Mouse (Mus musculus) heart, embryonic 15.5 days (tissue): ENCODE results near the gene Cttnbp2. TPM values are rescaled to one million over a fixed set of nuclear protein-coding genes. Genes with fewer than 3 reads are reported as not detected.

Source experiments
- ATAC-seq: fragments of 200-750 bp; cut with Nextera tagmentation; replicated peaks from 2 replicates; pipeline ENCODE4 v1.8.0; 2017; ENCODE audit warnings: low read depth, moderate TSS enrichment; ENCODE audit not compliant: insufficient number of reproducible peaks, insufficient read depth, low FRiP score
- H3K27ac ChIP-seq: fragments of 300-500 bp; sonication (generic); 2 replicates; pipeline ENCODE4 v1.5.1; 2015; ENCODE audit warnings: mild to moderate bottlenecking, inconsistent platforms
- H3K27me3 ChIP-seq: fragments of 300-500 bp; sonication (generic); 2 replicates; pipeline ENCODE4 v1.6.1; 2015; ENCODE audit warnings: inconsistent platforms
- H3K36me3 ChIP-seq: fragments of 300-500 bp; sonication (generic); 2 replicates; pipeline ENCODE4 v1.6.1; 2015; ENCODE audit warnings: mild to moderate bottlenecking, inconsistent platforms
- H3K4me1 ChIP-seq: fragments of 300-500 bp; sonication (generic); replicated peaks from 2 replicates; pipeline ENCODE4 v1.6.1; 2015; ENCODE audit warnings: inconsistent platforms
- H3K4me2 ChIP-seq: fragments of 300-500 bp; sonication (generic); 2 replicates; pipeline ENCODE4 v1.6.1; 2015; ENCODE audit warnings: inconsistent platforms, mild to moderate bottlenecking, moderate library complexity
- H3K4me3 ChIP-seq: fragments of 300-500 bp; sonication (generic); 2 replicates; pipeline ENCODE4 v1.5.1; 2015; ENCODE audit warnings: mild to moderate bottlenecking, inconsistent platforms
- H3K9ac ChIP-seq: fragments of 300-500 bp; sonication (generic); 2 replicates; pipeline ENCODE4 v1.6.1; 2015; ENCODE audit warnings: mild to moderate bottlenecking, inconsistent platforms
- H3K9me3 ChIP-seq: fragments of 300-500 bp; sonication (generic); replicated peaks from 2 replicates; pipeline ENCODE4 v1.6.1; 2016; ENCODE audit warnings: inconsistent platforms
- WGBS: fragments of 180-500 bp; shearing (Covaris S2); methylation state at CpG from one replicate; pipeline ENCODE4 v1.1.7; 2015; ENCODE audit warnings: mixed read lengths; 5-methylcytosine and 5-hydroxymethylcytosine counted together
- polyA plus RNA-seq: library from polyadenylated mRNA; unstranded; fragments of >200 nt; fragmentation: Nextera tagmentation; extraction: Ambion mirVana; gene quantifications from 2 replicates; pipeline ENCODE4 v1.2.1, GENCODE M21; 2015

The Cttnbp2 gene
- polyA plus RNA-seq, 1 experiment from 2014 or later: 6.0 TPM

DNA sequence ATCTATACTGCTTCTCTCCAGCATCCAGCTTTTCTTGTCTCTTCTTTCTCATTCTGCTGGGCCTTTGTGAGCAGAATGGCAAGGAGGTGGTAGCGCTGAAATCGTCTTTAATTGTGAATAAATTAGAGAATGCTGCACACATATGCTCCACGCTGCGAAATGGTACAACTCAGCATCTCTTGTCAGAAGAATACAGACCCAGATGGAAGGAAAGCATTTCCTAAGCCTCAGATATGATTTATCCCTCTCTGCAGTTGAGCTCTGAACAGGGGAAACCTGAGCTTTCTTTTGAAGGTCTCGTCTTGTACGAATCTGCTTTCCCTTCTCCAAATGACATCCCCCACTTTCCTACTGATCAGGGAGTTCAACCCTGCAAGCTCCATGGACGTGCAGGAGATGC, 48.4 kb downstream of the Cttnbp2 start:
- Histone ChIP-seq H3K36me3 (no peaks in the 10 kb centered on the region), H3K4me2 (no peak overlapping the region), H3K4me3 (no peak overlapping the region), H3K9ac (no peak overlapping the region), H3K4me1 (no peaks in the 10 kb centered on the region), H3K9me3 (no peaks in the 10 kb centered on the region), H3K27me3 (no peaks in the 10 kb centered on the region), H3K27ac (no peak overlapping the region)
- 70% methylated on average over 7 of the region's 7 CpGs for WGBS
- no peak for ATAC-seq

DNA sequence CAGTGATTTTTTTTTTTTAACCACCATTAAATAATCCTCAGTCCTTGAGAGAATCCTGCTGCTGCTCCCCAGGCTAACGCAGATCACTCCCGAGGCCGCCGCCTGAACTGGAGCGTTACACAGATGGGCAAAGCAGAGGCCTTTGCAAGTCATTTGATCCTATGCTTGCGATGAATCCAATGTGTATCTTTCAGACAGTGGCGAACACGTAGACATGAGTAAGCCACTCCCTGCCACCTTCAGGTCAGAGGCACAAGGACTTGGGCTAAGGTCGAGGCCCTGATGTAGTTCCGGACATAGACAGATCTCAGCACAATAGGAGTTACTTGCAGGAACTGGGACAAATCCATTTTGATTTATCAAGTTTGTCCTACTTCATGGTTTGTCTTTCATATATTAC, 49.0 kb downstream of the Cttnbp2 start:
- Histone ChIP-seq H3K9me3 (no peaks in the 10 kb centered on the region), H3K27ac (no peak overlapping the region), H3K27me3 (no peaks in the 10 kb centered on the region), H3K36me3 (no peaks in the 10 kb centered on the region), H3K4me1 (no peaks in the 10 kb centered on the region), H3K9ac (no peak overlapping the region), H3K4me2 (no peak overlapping the region), H3K4me3 (no peak overlapping the region)
- WGBS: 82% methylated on average over 10 of the region's 10 CpGs
- ATAC-seq: no peak

DNA sequence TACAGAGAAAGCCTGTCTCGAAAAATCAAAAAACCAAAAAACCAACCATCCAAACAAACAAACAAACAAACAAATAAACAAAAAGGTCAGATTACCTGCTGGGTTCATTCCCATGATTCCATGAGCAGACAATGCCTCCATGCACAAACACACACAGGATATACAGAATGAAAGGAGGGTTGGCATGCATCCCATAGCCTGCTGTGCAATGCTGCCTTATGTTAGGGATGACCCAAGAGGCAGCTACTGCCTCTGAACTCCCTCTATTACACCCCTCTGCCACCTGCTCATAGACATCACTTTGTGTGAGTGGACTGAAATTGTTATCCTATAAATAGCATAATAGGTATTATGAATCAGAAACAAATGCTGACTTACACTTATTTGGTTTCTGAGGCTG, 55.0 kb downstream of the Cttnbp2 start:
- H3K4me2 ChIP-seq: no peak overlapping the region
- H3K9ac ChIP-seq: no peak overlapping the region
- no peak for ATAC-seq
- H3K4me3 ChIP-seq: no peak overlapping the region
- no peaks in the 10 kb centered on the region for H3K36me3 ChIP-seq
- no peaks in the 10 kb centered on the region for H3K9me3 ChIP-seq
- 81% methylated on average over 1 of the region's 1 CpGs for WGBS
- H3K27ac ChIP-seq: no peak overlapping the region
- H3K27me3 ChIP-seq: no peaks in the 10 kb centered on the region
- no peaks in the 10 kb centered on the region for H3K4me1 ChIP-seq

DNA sequence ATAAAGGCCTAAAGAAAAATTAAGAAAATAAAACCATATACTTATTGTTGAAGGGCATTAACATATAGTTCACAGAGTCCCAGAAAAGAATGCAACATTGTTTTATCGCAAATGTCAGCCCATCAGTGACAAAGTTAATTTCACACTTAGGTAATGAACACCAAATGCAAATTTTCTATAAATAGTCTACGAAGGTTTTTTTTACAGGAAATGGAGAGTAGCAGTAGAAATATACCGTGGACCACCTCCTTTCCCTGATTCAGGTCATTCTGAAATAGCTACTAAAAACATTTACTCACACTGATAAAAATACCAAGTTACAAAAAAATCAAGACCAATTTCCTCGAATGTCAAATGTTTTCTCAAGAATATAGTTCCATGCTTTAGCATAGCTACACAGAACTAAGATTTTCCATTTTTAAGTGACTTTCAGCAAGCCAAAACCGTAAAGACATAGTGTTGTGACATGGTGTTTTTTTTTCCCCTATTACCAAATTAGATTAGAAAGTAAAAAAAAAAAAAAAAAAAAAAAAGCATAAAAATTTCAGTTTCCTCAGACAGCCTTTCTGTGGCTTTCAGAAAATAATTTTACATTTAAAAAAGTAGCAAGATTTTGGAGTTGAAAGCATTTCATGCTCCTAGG, 64.0 kb downstream of the Cttnbp2 start:
- Histone ChIP-seq H3K9ac (no peak overlapping the region), H3K36me3 (no peaks in the 10 kb centered on the region), H3K4me3 (no peak overlapping the region), H3K27me3 (no peaks in the 10 kb centered on the region), H3K4me2 (no peak overlapping the region), H3K27ac (no peak overlapping the region), H3K9me3 (no peaks in the 10 kb centered on the region), H3K4me1 (no peaks in the 10 kb centered on the region)
- WGBS: 56% methylated on average over 5 of the region's 5 CpGs
- ATAC-seq: no peak

DNA sequence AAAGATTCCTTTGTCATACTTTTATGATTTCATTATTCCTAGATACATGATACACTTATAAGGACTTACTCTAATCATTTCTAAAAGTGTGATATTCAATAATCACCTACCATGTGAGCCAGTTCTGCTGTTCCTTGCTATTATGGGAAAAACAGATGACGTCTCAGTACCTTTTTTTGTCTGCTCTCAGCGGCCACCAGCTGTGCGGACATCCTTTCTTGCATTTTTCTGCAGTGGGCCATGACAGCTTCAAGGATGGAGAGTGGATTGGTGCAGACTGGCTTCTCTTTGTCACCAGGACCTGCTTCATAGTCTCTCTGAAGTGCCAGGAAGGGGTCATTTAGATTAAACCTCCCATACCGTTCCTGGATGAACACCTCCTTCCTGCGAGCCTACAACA, 66.6 kb downstream of the Cttnbp2 start:
- no peak for ATAC-seq

DNA sequence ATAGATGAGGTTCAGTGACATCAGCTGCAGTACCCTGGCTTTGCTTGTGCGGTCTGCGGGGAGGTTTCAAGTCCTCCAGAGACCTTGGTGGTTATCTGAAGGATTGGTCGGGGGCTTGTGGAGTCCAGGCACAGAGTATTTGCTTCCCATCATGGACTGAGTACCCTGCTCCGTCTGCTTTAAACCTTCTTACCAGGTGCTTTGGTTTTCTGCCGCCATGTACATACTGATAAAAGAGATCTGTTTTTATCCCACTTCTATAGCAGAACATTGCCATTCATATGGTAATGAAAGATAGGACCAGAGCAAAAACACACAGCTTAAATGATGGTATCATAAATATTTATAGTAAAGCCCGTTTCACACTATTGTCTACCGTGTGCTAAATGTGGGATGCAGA, 67.7 kb downstream of the Cttnbp2 start:
- no peaks in the 10 kb centered on the region for H3K27me3 ChIP-seq
- no peak overlapping the region for H3K4me3 ChIP-seq
- WGBS: 60% methylated on average over 7 of the region's 7 CpGs
- H3K4me2 ChIP-seq: no peak overlapping the region
- H3K36me3 ChIP-seq: no peaks in the 10 kb centered on the region
- H3K4me1 ChIP-seq: no peaks in the 10 kb centered on the region
- H3K9ac ChIP-seq: no peak overlapping the region
- H3K27ac ChIP-seq: no peak overlapping the region
- no peaks in the 10 kb centered on the region for H3K9me3 ChIP-seq
- ATAC-seq: no peak

More for the DNA sequence above, 66.6 kb downstream of the Cttnbp2 start:
- Histone ChIP-seq H3K4me1 (no peaks in the 10 kb centered on the region), H3K36me3 (no peaks in the 10 kb centered on the region), H3K9me3 (no peaks in the 10 kb centered on the region), H3K9ac (no peak overlapping the region), H3K4me2 (no peak overlapping the region), H3K27ac (no peak overlapping the region), H3K27me3 (no peaks in the 10 kb centered on the region), H3K4me3 (no peak overlapping the region)
- whole genome bisulfite sequencing: 66% methylated on average over 5 of the region's 5 CpGs

DNA sequence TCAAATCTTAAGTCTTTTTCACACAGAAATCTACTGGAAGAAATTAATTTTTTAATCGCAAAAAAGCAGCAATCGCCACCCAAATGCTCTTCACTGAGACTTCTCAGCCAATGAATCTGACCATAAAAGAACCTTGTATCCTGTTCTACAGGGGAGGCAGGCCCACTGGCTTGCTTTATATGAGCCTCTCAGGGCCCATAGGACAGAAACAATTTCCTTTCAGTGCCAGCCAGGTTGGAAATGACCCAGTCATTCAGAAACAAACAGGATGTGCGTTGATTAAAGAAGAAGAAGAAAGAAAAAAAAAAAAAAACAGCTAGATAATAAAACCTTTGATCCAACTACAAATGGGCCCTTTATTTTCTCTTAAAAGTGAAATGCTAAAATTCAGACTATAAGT, 68.3 kb downstream of the Cttnbp2 start:
- ATAC-seq: no peak

DNA sequence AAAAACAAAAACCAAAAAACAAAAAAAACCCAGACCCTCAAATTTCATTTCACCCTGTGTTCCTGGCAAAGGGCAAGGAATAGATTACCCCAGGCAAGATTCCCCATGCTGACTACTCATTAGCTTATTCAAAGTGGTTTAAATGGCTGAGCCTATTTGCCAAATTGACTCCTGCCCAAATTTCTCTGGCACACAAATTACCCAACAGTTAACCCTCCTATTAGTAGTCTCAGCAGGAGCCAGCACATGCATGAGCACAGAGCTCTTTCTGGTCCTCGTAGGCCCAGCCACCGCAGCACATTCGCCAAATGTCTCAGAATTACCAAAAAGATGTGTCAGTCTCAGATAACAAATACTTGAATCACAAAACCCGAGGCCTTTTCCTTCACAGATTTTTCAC, 68.9 kb downstream of the Cttnbp2 start:
- 60% methylated on average over 4 of the region's 4 CpGs for WGBS
- H3K9ac ChIP-seq: no peak overlapping the region
- no peaks in the 10 kb centered on the region for H3K27me3 ChIP-seq
- H3K4me2 ChIP-seq: no peak overlapping the region
- no peak overlapping the region for H3K27ac ChIP-seq
- H3K4me3 ChIP-seq: no peak overlapping the region
- H3K4me1 ChIP-seq: no peaks in the 10 kb centered on the region; the same call in 1 of the 2 replicates
- no peaks in the 10 kb centered on the region for H3K36me3 ChIP-seq
- H3K9me3 ChIP-seq: no peaks in the 10 kb centered on the region
- ATAC-seq: no peak

More for the DNA sequence above, 68.3 kb downstream of the Cttnbp2 start:
- no peaks in the 10 kb centered on the region for H3K9me3 ChIP-seq
- 68% methylated on average over 3 of the region's 3 CpGs for WGBS
- no peaks in the 10 kb centered on the region for H3K36me3 ChIP-seq
- H3K9ac ChIP-seq: no peak overlapping the region
- H3K4me1 ChIP-seq: no peaks in the 10 kb centered on the region
- H3K27ac ChIP-seq: no peak overlapping the region
- no peak overlapping the region for H3K4me3 ChIP-seq
- H3K27me3 ChIP-seq: no peaks in the 10 kb centered on the region
- H3K4me2 ChIP-seq: no peak overlapping the region

DNA sequence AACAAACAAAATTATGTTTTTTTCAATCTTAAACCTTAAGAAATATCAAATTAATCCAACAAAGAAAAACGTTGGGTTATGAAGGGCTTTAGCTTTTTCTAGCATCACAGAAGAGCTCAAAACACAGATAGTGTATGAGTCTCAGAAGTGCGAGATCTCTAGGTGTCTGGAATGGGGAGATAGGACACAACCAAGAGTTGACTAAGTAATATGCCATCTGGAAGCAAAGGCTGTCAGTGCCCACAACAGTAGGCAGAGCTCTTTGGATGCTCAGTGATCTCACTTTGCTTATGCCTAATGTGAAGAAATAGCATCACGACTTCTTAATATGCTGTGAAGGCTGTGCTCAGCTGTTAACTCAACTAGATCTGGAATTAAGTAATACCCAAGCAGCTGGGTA, 72.3 kb downstream of the Cttnbp2 start:
- no peaks in the 10 kb centered on the region for H3K9me3 ChIP-seq
- H3K4me2 ChIP-seq: no peak overlapping the region
- H3K36me3 ChIP-seq: no peaks in the 10 kb centered on the region
- H3K27ac ChIP-seq: no peak overlapping the region
- H3K4me3 ChIP-seq: no peak overlapping the region
- no peaks in the 10 kb centered on the region; the same call in 1 of the 2 replicates for H3K4me1 ChIP-seq
- no peaks in the 10 kb centered on the region for H3K27me3 ChIP-seq
- ATAC-seq: no peak
- no peak overlapping the region for H3K9ac ChIP-seq
- WGBS: 87% methylated on average over 3 of the region's 3 CpGs

DNA sequence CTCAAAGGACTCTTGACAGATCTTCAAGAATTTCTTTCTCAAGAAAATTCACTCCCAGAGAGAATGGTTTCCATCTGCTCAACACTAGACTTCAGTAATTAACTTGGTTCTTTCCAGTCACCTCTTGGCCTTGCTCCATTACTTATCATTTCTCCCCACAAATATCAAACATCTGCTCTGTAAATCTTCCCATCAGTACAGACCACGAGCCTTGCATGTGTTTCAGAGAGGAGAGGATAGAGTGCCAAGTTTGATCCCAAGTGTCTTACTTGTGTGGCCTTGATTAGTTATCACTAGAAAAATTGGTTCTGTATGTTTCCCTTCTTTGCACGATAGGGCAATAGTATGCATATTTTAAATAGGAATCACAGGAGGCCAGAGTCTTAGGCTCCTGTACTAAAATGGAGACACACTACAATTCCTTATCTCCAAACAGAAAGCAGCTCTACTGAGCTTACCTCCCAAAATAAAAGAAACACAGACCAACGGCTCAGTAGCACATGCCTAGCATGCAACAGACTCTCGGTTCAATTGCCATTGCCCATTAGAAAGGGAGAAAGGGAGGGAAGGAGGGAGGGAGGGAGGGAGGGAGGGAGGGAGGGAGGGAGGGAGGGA, 73.6 kb downstream of the Cttnbp2 start:
- no peaks in the 10 kb centered on the region for H3K9me3 ChIP-seq
- H3K36me3 ChIP-seq: no peaks in the 10 kb centered on the region
- H3K4me1 ChIP-seq: peaks cover 6% of the 10 kb centered on the region
- H3K27ac ChIP-seq: no peak overlapping the region
- 0 out of 2 replicates have a peak, but pooled peaks have one; percentile 10 for ATAC-seq
- H3K9ac ChIP-seq: no peak overlapping the region
- WGBS: 48% methylated on average over 4 of the region's 4 CpGs
- H3K4me2 ChIP-seq: no peak overlapping the region
- no peaks in the 10 kb centered on the region for H3K27me3 ChIP-seq
- H3K4me3 ChIP-seq: no peak overlapping the region

DNA sequence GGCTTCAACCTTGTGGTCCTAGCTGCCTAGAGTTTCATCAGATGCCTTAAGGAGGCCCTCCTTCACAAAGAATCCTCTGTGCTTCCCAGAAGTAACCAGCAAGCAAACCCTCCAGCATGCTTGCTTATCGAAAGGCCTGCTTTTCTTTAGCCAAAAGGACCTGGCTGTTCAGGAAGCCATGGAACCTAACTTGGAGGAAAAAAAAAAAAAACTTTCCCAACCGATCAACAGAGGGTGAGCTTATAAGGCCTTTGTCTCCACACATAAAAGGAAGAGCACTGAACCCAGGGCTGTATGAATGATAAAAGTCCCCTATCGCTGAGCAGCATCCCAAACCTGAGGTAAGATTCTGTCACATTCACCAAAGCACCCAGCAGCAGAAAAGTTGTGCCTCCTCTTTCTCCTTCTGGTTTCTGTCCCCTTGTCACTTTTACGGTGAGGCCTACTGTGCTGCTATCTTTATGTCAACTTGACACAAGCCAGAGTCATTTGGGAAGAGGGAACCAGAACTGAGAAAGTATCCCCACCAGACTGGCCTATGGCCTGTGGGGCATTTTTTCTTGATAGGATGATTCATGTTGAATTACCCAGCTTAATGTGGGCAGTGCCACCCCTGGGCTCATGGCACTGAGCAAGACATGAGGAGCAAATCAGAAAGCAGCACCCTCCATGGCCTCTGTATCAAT, 78.4 kb downstream of the Cttnbp2 start:
- ATAC-seq: peak; percentile 76; the same call in 1 of the 2 replicates
- 22% methylated on average over 4 of the region's 4 CpGs for WGBS
- Histone ChIP-seq H3K9me3 (no peaks in the 10 kb centered on the region), H3K9ac (no peak overlapping the region), H3K27ac (peak overlapping the region; percentile 73), H3K36me3 (no peaks in the 10 kb centered on the region), H3K4me2 (no peak overlapping the region), H3K4me3 (no peak overlapping the region), H3K4me1 (peaks cover 29% of the 10 kb centered on the region), H3K27me3 (no peaks in the 10 kb centered on the region)
